Mouse (Mus musculus) hindbrain, embryonic 11.5 days (tissue): ENCODE data around the gene Naglu. TPM values are rescaled to one million over a fixed set of nuclear protein-coding genes. Genes with fewer than 3 reads are reported as not detected.

ENCODE experiments used
- ATAC-seq: fragments of 200-750 bp; cut with Nextera tagmentation; 2 replicates; pipeline ENCODE4 v1.8.0; 2017; ENCODE audit warnings: mild to moderate bottlenecking, moderate TSS enrichment, moderate library complexity; ENCODE audit not compliant: low FRiP score
- DNase-seq: peaks from one replicate; pipeline ENCODE4 v3.0.0-alpha.2; 2015; ENCODE audit warnings: low spot score
- H3K27ac ChIP-seq: fragments of 300-500 bp; sonication (generic); 2 replicates; pipeline ENCODE4 v1.5.1; 2014; ENCODE audit warnings: mild to moderate bottlenecking, low read depth, low read length
- H3K27me3 ChIP-seq: fragments of 300-500 bp; sonication (generic); 2 replicates; pipeline ENCODE4 v1.6.1; 2014; ENCODE audit warnings: mild to moderate bottlenecking, low read length, moderate library complexity, mixed read lengths; ENCODE audit not compliant: control insufficient read depth, insufficient read depth
- H3K36me3 ChIP-seq: fragments of 300-500 bp; sonication (generic); 2 replicates; pipeline ENCODE4 v1.6.1; 2014; ENCODE audit warnings: mild to moderate bottlenecking, low read length, moderate library complexity, mixed read lengths; ENCODE audit not compliant: control insufficient read depth, insufficient read depth
- H3K4me1 ChIP-seq: fragments of 300-500 bp; sonication (generic); replicated peaks from 2 replicates; pipeline ENCODE4 v1.6.1; 2014; ENCODE audit warnings: low read length, mixed read lengths; ENCODE audit not compliant: control insufficient read depth, insufficient read depth
- H3K4me2 ChIP-seq: fragments of 300-500 bp; sonication (generic); replicated peaks from 2 replicates; pipeline ENCODE4 v1.6.1; 2014; ENCODE audit warnings: mild to moderate bottlenecking, low read depth, low read length
- H3K4me3 ChIP-seq: fragments of 300-500 bp; sonication (generic); 2 replicates; pipeline ENCODE4 v1.5.1; 2014; ENCODE audit warnings: low read depth, low read length
- H3K9ac ChIP-seq: fragments of 300-500 bp; sonication (generic); 2 replicates; pipeline ENCODE4 v1.6.1; 2014; ENCODE audit warnings: low read depth, low read length
- H3K9me3 ChIP-seq: fragments of 300-500 bp; sonication (generic); 2 replicates; pipeline ENCODE4 v1.6.1; 2016; ENCODE audit warnings: low read length; ENCODE audit not compliant: control insufficient read depth
- WGBS: fragments of 180-500 bp; shearing (Covaris S2); extraction: QIAGEN DNeasy Blood & Tissue Kit; methylation state at CpG from one replicate; pipeline ENCODE4 v1.1.7; 2014; 5-methylcytosine and 5-hydroxymethylcytosine counted together
- polyA plus RNA-seq: library from polyadenylated mRNA; unstranded; fragments of >200 nt; fragmentation: Nextera tagmentation; extraction: Ambion mirVana; gene quantifications from 2 replicates; pipeline ENCODE4 v1.2.1, GENCODE M21; 2014

The Naglu gene
- polyA plus RNA-seq, 1 experiment from 2014 or later: 5.8 TPM

- DNase-seq (no peak), ATAC-seq (no peak)
- Histone ChIP-seq H3K4me2 (no peak overlapping the region), H3K9ac (no peak overlapping the region), H3K27me3 (no peaks in the 10 kb centered on the region), H3K4me3 (no peak overlapping the region), H3K36me3 (no peaks in the 10 kb centered on the region), H3K27ac (no peak overlapping the region), H3K9me3 (no peaks in the 10 kb centered on the region), H3K4me1 (no peaks in the 10 kb centered on the region)
- 92% methylated on average over 5 of the region's 5 CpGs for WGBS
Measured at GRCm38 (mm10) chr11:101061049-101061448, 8.8 kb upstream of the Naglu start.

- Histone ChIP-seq H3K4me3 (no peak overlapping the region), H3K36me3 (no peaks in the 10 kb centered on the region), H3K4me1 (no peaks in the 10 kb centered on the region), H3K27ac (no peak overlapping the region), H3K4me2 (no peak overlapping the region), H3K9ac (no peak overlapping the region), H3K27me3 (no peaks in the 10 kb centered on the region), H3K9me3 (no peaks in the 10 kb centered on the region)
- no peak for ATAC-seq
- no peak for DNase-seq
- 85% methylated on average over 12 of the region's 12 CpGs for WGBS
Measured at GRCm38 (mm10) chr11:101062165-101062884, 7.5 kb upstream of the Naglu start.

- ATAC-seq (no peak), DNase-seq (no peak)
- peak overlapping the region; percentile 27; the same call in 1 of the 2 replicates for H3K27ac ChIP-seq
Measured at GRCm38 (mm10) chr11:101062971-101063675, 6.7 kb upstream of the Naglu start.

GRCm38 (mm10) chr11:101063676-101064327, 6.0 kb upstream of the Naglu start:
- Histone ChIP-seq H3K27me3 (no peaks in the 10 kb centered on the region), H3K4me1 (no peaks in the 10 kb centered on the region), H3K9ac (no peak overlapping the region), H3K36me3 (no peaks in the 10 kb centered on the region), H3K4me2 (no peak overlapping the region), H3K27ac (peak overlapping the region; percentile 27; the same call in 1 of the 2 replicates), H3K4me3 (no peak overlapping the region), H3K9me3 (no peaks in the 10 kb centered on the region)
- ATAC-seq: no peak
- no peak for DNase-seq
- WGBS: 67% methylated on average over 12 of the region's 12 CpGs

More at GRCm38 (mm10) chr11:101062971-101063675, 6.7 kb upstream of the Naglu start:
- Histone ChIP-seq H3K4me3 (no peak overlapping the region), H3K9ac (no peak overlapping the region), H3K4me2 (no peak overlapping the region), H3K27me3 (no peaks in the 10 kb centered on the region), H3K4me1 (no peaks in the 10 kb centered on the region), H3K9me3 (no peaks in the 10 kb centered on the region), H3K36me3 (no peaks in the 10 kb centered on the region)
- WGBS: 76% methylated on average over 14 of the region's 14 CpGs

GRCm38 (mm10) chr11:101064462-101064861, 5.3 kb upstream of the Naglu start:
- ATAC-seq: no peak
- no peaks in the 10 kb centered on the region for H3K9me3 ChIP-seq
- no peaks in the 10 kb centered on the region for H3K27me3 ChIP-seq
- no peaks in the 10 kb centered on the region; the same call in 1 of the 2 replicates for H3K4me1 ChIP-seq
- H3K36me3 ChIP-seq: no peaks in the 10 kb centered on the region
- no peak for DNase-seq
- H3K4me2 ChIP-seq: no peak overlapping the region
- no peak overlapping the region for H3K4me3 ChIP-seq
- no peak overlapping the region for H3K9ac ChIP-seq
- H3K27ac ChIP-seq: no peak overlapping the region
- WGBS: 85% methylated on average over 4 of the region's 4 CpGs

GRCm38 (mm10) chr11:101065002-101065401, 4.8 kb upstream of the Naglu start:
- WGBS: 93% methylated on average over 9 of the region's 9 CpGs
- H3K4me1 ChIP-seq: no peaks in the 10 kb centered on the region; the same call in 1 of the 2 replicates
- no peak overlapping the region for H3K9ac ChIP-seq

GRCm38 (mm10) chr11:101066549-101067412, 3.0 kb upstream of the Naglu start:
- H3K4me2 ChIP-seq: peak overlapping the region; percentile 34
- H3K36me3 ChIP-seq: no peaks in the 10 kb centered on the region
- no peaks in the 10 kb centered on the region for H3K9me3 ChIP-seq
- H3K27me3 ChIP-seq: no peaks in the 10 kb centered on the region
- no peak overlapping the region for H3K27ac ChIP-seq
- DNase-seq: peak; percentile 86
- ATAC-seq: peak; percentile 26; the same call in 1 of the 2 replicates
- H3K4me1 ChIP-seq: no peaks in the 10 kb centered on the region; the same call in 1 of the 2 replicates
- 25% methylated on average over 18 of the region's 18 CpGs for WGBS
- H3K9ac ChIP-seq: no peak overlapping the region
- peak overlapping the region; percentile 26 for H3K4me3 ChIP-seq

More at GRCm38 (mm10) chr11:101065002-101065401, 4.8 kb upstream of the Naglu start:
- no peaks in the 10 kb centered on the region for H3K27me3 ChIP-seq
- no peak overlapping the region for H3K27ac ChIP-seq
- no peaks in the 10 kb centered on the region for H3K9me3 ChIP-seq
- no peak for DNase-seq
- H3K36me3 ChIP-seq: no peaks in the 10 kb centered on the region
- H3K4me2 ChIP-seq: no peak overlapping the region
- no peak for ATAC-seq
- no peak overlapping the region for H3K4me3 ChIP-seq

- no peaks in the 10 kb centered on the region for H3K36me3 ChIP-seq
- H3K27ac ChIP-seq: no peak overlapping the region
- DNase-seq (no peak), ATAC-seq (peak; percentile 65)
- H3K4me2 ChIP-seq: peak overlapping the region; percentile 94
- peak overlapping the region; percentile 80 for H3K4me3 ChIP-seq
- H3K9me3 ChIP-seq: no peaks in the 10 kb centered on the region
- H3K27me3 ChIP-seq: no peaks in the 10 kb centered on the region
- peak overlapping the region; percentile 85 for H3K9ac ChIP-seq
- under 1% methylated on average over 35 of the region's 36 CpGs for WGBS
- H3K4me1 ChIP-seq: no peaks in the 10 kb centered on the region; the same call in 1 of the 2 replicates
Measured at GRCm38 (mm10) chr11:101070189-101070527, 346 bp downstream of the Naglu start.
